In genomic region chr4:117109330-117109729, GRCm38 (mm10) we compare ENCODE assay signal across 1 mouse cellular context.
TF ChIP-seq lines count a peak whose summit lies in the region.

No protein-coding gene starts in this region.

TF ChIP-seq in ES-E14, 5 proteins besides CTCF, POLR2A, EP300 and RAD21:
- TF ChIP-seq ZNF384 (IDR thresholded peaks at IDR 0.05; ENCODE audit: low read depth, low read length) (no peak), CHD2 (IDR thresholded peaks at IDR 0.05; ENCODE audit: low read depth, low read length) (no peak), HCFC1 (IDR thresholded peaks at IDR 0.05; ENCODE audit: borderline replicate concordance, insufficient read depth, low read length) (no peak), MAFK (IDR thresholded peaks at IDR 0.05; ENCODE audit: insufficient read depth, low read depth, low read length) (no peak), ZC3H11A (IDR thresholded peaks at IDR 0.05; ENCODE audit: borderline replicate concordance, low read depth, low read length) (no peak)
TF ChIP-seq in ES-E14: peak in this region for 0.
